Mouse (Mus musculus) midbrain, embryonic 13.5 days (tissue): ENCODE data around the gene Vsig10. TPM values are rescaled to one million over a fixed set of nuclear protein-coding genes. Genes with fewer than 3 reads are reported as not detected.
"Not testable (repeated sequence)": the region's sequence is repeated elsewhere in the genome, so short reads cannot be mapped to it uniquely, and the experiment has no call there.

ENCODE experiments used
- ATAC-seq: fragments of 200-750 bp; cut with Nextera tagmentation; 2 replicates; pipeline ENCODE4 v1.8.0; 2017; ENCODE audit warnings: mild to moderate bottlenecking, moderate TSS enrichment, moderate library complexity
- H3K27ac ChIP-seq: fragments of 300-500 bp; sonication (generic); 2 replicates; pipeline ENCODE4 v1.5.1; 2015; ENCODE audit warnings: inconsistent platforms, mild to moderate bottlenecking, moderate library complexity
- H3K27me3 ChIP-seq: fragments of 300-500 bp; sonication (generic); 2 replicates; pipeline ENCODE4 v1.6.1; 2015; ENCODE audit warnings: mild to moderate bottlenecking, inconsistent platforms
- H3K36me3 ChIP-seq: fragments of 300-500 bp; sonication (generic); 2 replicates; pipeline ENCODE4 v1.6.1; 2015; ENCODE audit warnings: mild to moderate bottlenecking, inconsistent platforms
- H3K4me1 ChIP-seq: fragments of 300-500 bp; sonication (generic); replicated peaks from 2 replicates; pipeline ENCODE4 v1.6.1; 2015; ENCODE audit warnings: inconsistent platforms
- H3K4me2 ChIP-seq: fragments of 300-500 bp; sonication (generic); replicated peaks from 2 replicates; pipeline ENCODE4 v1.6.1; 2015; ENCODE audit warnings: moderate library complexity, mild to moderate bottlenecking, inconsistent platforms
- H3K4me3 ChIP-seq: fragments of 300-500 bp; sonication (generic); replicated peaks from 2 replicates; pipeline ENCODE4 v1.5.1; 2015; ENCODE audit warnings: mild to moderate bottlenecking, inconsistent platforms
- H3K9ac ChIP-seq: fragments of 300-500 bp; sonication (generic); replicated peaks from 2 replicates; pipeline ENCODE4 v1.6.1; 2015; ENCODE audit warnings: mild to moderate bottlenecking, inconsistent platforms
- H3K9me3 ChIP-seq: fragments of 300-500 bp; sonication (generic); 2 replicates; pipeline ENCODE4 v1.6.1; 2016; ENCODE audit warnings: mild to moderate bottlenecking, inconsistent platforms
- WGBS: fragments of 180-500 bp; shearing (Covaris S2); methylation state at CpG from one replicate; pipeline ENCODE4 v1.1.7; 2015; 5-methylcytosine and 5-hydroxymethylcytosine counted together
- polyA plus RNA-seq: library from polyadenylated mRNA; unstranded; fragments of >200 nt; fragmentation: Nextera tagmentation; extraction: Ambion mirVana; gene quantifications from 2 replicates; pipeline ENCODE4 v1.2.1, GENCODE M21; 2015

Vsig10 gene
- polyA plus RNA-seq, 1 experiment from 2014 or later = 2.3 TPM

DNA sequence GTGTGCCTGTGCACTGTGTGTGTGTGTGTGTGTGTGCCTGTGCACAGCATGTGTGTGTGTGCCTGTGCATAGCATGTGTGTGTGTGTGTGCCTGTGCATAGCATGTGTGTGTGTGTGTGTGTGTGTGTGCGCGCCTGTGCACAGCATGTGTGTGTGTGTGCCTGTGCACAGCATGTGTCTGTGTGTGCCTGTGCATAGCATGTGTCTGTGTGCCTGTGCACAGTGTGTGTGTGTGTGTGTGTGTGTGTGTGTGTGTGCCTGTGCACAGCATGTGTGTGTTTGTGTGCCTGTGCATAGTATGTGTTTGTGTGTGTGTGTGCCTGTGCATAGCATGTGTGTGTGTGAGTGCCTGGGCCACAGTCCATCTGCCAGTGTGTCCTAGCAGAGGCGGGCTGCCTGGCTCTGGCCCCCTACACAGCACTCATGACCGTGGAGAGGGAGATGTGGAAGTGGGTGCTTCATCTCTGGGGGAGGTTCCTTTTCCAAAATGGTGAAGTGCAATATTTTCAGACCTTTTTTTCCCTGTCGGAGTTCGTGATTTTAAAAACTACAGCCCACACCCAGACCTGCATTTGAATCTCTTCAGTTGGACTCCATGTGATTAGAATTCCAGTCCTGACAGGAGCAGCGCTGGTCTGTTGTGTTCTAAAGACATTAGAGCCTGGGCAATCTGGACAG is 55.6 kb downstream of the Vsig10 start:
- H3K4me3 ChIP-seq = no peak overlapping the region
- H3K27ac ChIP-seq = no peak overlapping the region
- 93% methylated on average over 7 of the region's 7 CpGs for WGBS
- H3K9me3 ChIP-seq = no peaks in the 10 kb centered on the region
- peaks cover 97% of the 10 kb centered on the region for H3K36me3 ChIP-seq
- no peak for ATAC-seq
- H3K4me2 ChIP-seq = no peak overlapping the region
- H3K4me1 ChIP-seq = no peaks in the 10 kb centered on the region
- H3K9ac ChIP-seq = no peak overlapping the region
- no peaks in the 10 kb centered on the region for H3K27me3 ChIP-seq

DNA sequence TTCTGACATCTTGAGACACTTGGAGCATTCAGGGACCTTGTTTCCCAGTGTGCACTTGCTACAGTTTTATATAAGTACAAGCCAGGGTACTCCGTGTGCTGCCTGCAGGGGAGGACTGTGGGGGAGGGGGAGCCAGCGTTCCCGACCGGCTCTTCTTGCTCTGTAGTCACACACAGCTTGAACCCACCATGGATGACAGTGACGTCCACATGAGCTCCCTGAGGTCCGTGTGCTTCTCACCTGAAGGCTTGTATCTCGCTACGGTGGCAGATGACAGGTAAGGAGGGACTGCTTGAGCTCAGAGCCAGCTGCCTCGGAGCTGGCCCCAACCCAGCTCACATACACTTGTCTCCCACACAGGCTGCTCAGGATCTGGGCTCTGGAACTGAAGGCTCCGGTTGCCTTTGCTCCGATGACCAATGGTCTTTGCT is 57.5 kb downstream of the Vsig10 start:
- H3K9ac ChIP-seq = no peak overlapping the region
- no peak overlapping the region for H3K27ac ChIP-seq
- peaks cover 97% of the 10 kb centered on the region for H3K36me3 ChIP-seq
- no peaks in the 10 kb centered on the region for H3K27me3 ChIP-seq
- H3K9me3 ChIP-seq = no peaks in the 10 kb centered on the region
- H3K4me2 ChIP-seq = no peak overlapping the region
- 81% methylated on average over 11 of the region's 11 CpGs for WGBS
- no peak overlapping the region for H3K4me3 ChIP-seq
- ATAC-seq = no peak
- no peaks in the 10 kb centered on the region for H3K4me1 ChIP-seq

DNA sequence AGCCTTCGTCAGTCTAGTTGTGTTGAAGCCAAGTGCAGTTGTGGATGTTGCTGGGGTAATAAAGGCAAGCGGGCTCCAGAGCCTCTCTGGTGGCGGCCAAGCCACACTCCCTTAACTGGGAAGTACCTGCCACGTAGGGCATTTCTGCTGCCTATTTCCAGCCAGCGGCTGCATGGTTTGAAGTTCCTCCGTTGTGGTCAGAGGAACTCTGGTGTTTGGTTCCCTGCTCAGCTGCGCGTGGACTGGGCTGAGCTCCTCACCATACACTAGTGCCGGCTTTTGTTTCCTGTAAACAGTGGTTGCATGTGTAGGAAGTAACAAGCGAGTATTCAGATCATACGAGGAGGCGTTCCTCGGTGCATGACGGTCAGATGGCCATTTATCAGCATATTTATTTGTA is 58.8 kb downstream of the Vsig10 start:
- H3K27ac ChIP-seq, H3K4me2 ChIP-seq, H3K4me1 ChIP-seq, ATAC-seq, H3K4me3 ChIP-seq, H3K27me3 ChIP-seq, H3K9me3 ChIP-seq, H3K9ac ChIP-seq: not testable (repeated sequence)
- H3K36me3 ChIP-seq = peaks cover 97% of the 10 kb centered on the region
- WGBS = 95% methylated on average over 14 of the region's 14 CpGs

DNA sequence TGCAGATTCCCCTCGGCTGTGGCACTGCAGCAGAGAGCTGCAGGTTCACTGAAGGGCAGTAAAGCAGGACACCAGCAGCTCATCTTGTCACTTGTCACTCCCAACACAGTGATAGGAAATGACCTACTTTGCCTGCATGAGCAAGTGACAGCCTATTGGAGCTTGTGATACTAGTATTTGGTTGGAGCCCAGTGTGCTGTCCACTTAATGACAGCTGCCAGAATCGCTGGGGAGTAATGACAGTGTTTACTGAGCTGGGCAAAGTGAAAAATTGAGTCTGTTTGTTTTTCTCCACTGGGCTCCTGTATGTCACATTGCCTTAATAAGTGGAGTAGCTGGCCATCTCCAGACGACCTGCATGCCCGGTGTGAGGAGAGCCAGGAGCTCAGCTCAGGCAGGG is 61.3 kb downstream of the Vsig10 start:
- no peaks in the 10 kb centered on the region for H3K4me1 ChIP-seq
- ATAC-seq = no peak
- no peaks in the 10 kb centered on the region for H3K27me3 ChIP-seq
- 83% methylated on average over 4 of the region's 4 CpGs for WGBS
- H3K9ac ChIP-seq = no peak overlapping the region
- H3K4me2 ChIP-seq = no peak overlapping the region
- peaks cover 97% of the 10 kb centered on the region for H3K36me3 ChIP-seq
- H3K4me3 ChIP-seq = no peak overlapping the region
- no peaks in the 10 kb centered on the region for H3K9me3 ChIP-seq
- H3K27ac ChIP-seq = no peak overlapping the region

DNA sequence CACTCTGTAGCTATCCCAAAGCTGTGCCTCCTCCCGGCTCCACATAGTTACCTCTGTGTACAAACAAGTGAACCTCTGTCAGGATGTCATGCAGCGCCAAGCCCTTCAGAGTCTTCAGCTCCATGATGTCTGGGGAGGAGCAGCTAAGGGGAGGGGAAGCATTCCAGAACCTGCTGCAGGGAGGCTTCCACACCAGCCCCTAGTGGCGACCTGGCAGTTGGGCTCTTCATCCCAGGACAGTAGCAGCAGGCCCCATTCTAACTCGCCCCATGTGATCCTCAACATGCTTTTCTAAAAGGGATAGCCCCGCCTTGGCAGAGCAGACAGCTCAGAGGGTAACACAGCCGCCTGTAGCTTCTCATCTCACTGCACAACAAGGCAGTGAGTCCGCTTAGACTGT is 62.9 kb downstream of the Vsig10 start:
- no peaks in the 10 kb centered on the region for H3K4me1 ChIP-seq
- H3K4me3 ChIP-seq = no peak overlapping the region
- H3K27me3 ChIP-seq = no peaks in the 10 kb centered on the region
- H3K27ac ChIP-seq = no peak overlapping the region
- no peak overlapping the region for H3K4me2 ChIP-seq
- H3K9me3 ChIP-seq = no peaks in the 10 kb centered on the region
- no peak for ATAC-seq
- WGBS = 82% methylated on average over 7 of the region's 7 CpGs
- H3K9ac ChIP-seq = no peak overlapping the region
- peaks cover 87% of the 10 kb centered on the region for H3K36me3 ChIP-seq

DNA sequence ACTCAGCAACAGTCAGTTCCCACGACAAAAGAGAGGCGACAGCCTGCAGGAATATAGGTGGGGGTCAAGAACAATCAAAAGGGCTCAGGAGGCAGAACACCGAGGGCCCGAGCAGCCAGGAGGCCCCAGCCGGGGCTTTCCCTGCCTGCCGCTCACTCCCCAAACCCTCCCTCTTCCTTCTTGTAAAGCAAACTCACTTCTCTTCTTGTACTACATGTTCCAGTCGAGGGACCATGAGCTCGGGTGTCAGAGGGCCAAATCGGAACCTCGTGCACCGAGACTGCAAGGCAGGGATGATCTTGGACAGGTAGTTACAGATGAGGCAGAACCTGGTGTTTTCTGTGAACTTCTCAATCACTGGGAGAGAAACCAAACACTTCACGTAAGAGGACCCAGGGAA is 64.3 kb downstream of the Vsig10 start:
- Histone ChIP-seq H3K27me3 (no peaks in the 10 kb centered on the region), H3K4me2 (no peak overlapping the region), H3K4me1 (peaks cover 12% of the 10 kb centered on the region), H3K27ac (no peak overlapping the region), H3K9ac (no peak overlapping the region), H3K9me3 (no peaks in the 10 kb centered on the region), H3K4me3 (no peak overlapping the region), H3K36me3 (peaks cover 73% of the 10 kb centered on the region)
- 82% methylated on average over 12 of the region's 12 CpGs for WGBS
- no peak for ATAC-seq

DNA sequence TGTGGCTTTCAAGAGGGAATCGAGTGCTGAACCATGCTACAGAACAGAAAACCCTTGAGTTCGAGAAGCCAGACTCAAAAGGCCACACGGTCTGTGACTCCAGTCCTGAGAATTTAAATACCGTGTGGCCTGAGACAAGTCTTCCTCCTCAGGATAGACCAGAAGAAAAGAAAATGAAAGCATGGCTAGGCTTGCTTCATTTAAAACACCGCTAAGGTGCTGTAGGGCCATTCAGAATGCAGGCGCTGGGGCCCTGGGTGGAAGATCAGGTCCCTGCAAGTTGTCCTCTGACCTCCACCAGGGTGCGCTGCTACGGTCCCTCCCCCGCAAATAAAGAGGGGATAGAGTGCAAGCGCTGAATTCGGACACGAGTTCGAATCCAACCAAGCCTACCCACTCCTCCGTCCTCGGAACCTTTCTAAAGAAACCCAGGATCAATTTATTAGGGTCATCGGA is 69.4 kb downstream of the Vsig10 start:
- Histone ChIP-seq H3K4me3 (peak overlapping the region; percentile 54), H3K9me3 (peaks cover 4% of the 10 kb centered on the region; the same call in 1 of the 2 replicates), H3K36me3 (peaks cover 24% of the 10 kb centered on the region), H3K4me2 (peak overlapping the region; percentile 62), H3K9ac (peak overlapping the region; percentile 74), H3K27me3 (no peaks in the 10 kb centered on the region), H3K4me1 (peaks cover 18% of the 10 kb centered on the region), H3K27ac (peak overlapping the region; percentile 41)
- peak; percentile 44; the same call in 1 of the 2 replicates for ATAC-seq
- WGBS = 10% methylated on average over 16 of the region's 16 CpGs

DNA sequence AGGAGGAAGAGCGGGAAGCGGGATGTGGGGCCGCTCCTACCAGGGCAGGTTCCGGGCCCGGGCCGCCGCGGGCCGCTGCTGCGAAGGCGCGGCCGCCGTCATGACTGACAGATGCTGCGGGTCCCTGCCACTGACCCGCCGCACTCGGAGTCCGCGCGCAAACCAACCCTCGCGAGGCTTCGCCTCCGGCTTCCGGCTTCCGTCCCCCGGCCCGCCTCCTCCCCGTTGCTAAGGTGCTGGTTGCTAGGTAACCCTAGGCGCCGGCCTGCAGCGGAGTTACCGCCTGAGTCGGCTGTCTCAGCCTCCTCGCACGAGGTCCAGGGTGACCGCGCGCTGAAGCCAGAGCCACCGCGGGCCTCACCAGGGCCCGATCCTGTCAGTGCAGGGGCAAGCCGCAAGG is 70.0 kb downstream of the Vsig10 start, which contains the start of gene Rfc5:
Gene Rfc5, minus strand, starts transcription at position 171 of the 400 bp plus-strand sequence.
- Histone ChIP-seq H3K27me3 (no peaks in the 10 kb centered on the region), H3K36me3 (peaks cover 19% of the 10 kb centered on the region), H3K4me1 (peaks cover 18% of the 10 kb centered on the region), H3K9ac (peak within 1 kb of the TSS; percentile 74), H3K4me3 (peak within 1 kb of the TSS; percentile 54), H3K9me3 (peaks cover 4% of the 10 kb centered on the region; the same call in 1 of the 2 replicates), H3K4me2 (peak within 1 kb of the TSS; percentile 62), H3K27ac (peak within 1 kb of the TSS; percentile 58)
- under 1% methylated on average over 37 of the region's 44 CpGs for WGBS
- peak; percentile 98 for ATAC-seq

DNA sequence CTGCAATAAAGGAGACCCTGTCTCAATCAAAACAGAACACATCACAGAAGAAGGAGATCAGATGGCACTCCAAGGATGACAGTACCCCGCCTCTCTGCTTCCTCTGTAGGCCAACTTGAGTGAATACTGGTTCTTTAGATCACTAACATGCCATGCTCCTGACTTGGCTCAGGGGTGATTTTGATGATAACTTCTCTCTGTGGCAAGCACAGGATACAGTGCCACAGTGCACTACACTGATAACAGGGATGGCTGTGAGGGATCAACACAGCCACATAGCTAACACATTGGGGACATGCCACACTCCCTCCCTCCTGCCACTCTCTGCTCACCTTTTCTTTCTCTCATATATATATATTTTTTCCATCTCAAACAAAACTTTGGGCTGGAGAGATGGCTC is 72.0 kb downstream of the Vsig10 start:
- no peak for ATAC-seq
- no peak overlapping the region for H3K4me3 ChIP-seq
- peaks cover 18% of the 10 kb centered on the region for H3K4me1 ChIP-seq
- WGBS = 83% methylated on average over 1 of the region's 1 CpGs
- no peaks in the 10 kb centered on the region for H3K27me3 ChIP-seq
- no peak overlapping the region for H3K9ac ChIP-seq
- peaks cover 4% of the 10 kb centered on the region; the same call in 1 of the 2 replicates for H3K9me3 ChIP-seq
- no peak overlapping the region for H3K27ac ChIP-seq
- no peaks in the 10 kb centered on the region for H3K36me3 ChIP-seq
- no peak overlapping the region for H3K4me2 ChIP-seq

DNA sequence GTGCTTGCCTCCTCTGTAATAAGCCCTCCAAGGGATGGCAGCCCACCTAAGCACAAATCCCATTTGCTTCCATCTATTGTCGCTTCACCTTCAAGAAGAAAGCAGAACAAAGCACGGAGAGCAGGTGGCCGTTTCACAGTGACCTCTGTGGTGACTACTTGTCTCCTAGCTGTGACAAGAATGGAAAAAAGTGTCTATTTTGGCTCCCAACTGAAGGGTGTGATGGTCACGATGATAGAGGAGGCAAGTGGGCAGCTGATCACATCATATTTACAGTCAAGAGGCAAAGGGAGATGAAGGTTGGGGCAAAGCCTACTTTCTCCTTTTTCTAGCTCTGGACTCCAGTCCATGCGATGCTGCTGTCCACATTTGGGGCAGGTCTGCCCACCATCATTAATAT is 77.0 kb downstream of the Vsig10 start:
- Histone ChIP-seq H3K9me3 (peaks cover 4% of the 10 kb centered on the region; the same call in 1 of the 2 replicates), H3K4me2 (no peak overlapping the region), H3K4me1 (no peaks in the 10 kb centered on the region), H3K9ac (no peak overlapping the region), H3K4me3 (no peak overlapping the region), H3K27me3 (no peaks in the 10 kb centered on the region), H3K27ac (no peak overlapping the region), H3K36me3 (no peaks in the 10 kb centered on the region)
- ATAC-seq = no peak
- 88% methylated on average over 5 of the region's 5 CpGs for whole genome bisulfite sequencing

DNA sequence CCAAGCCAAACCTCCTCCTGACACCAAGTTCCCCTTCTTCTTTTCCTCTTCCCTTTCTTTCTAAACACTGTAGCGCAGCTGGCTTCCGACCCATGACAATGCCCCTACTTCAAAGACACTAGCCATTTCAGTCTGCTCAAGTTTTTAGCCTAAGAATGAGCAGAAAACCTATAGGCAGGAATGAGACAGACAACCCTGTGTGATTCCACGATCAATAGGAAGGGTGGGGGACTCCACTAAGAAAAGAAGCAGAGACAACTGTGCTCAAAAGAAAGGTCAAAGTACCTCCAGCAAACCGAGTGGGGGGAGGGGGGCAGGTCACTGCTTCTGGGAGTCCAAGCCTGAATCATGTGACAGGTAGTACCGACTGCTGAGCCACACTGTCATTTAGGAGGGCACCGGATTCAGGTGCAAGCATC is 77.7 kb downstream of the Vsig10 start:
- H3K4me2 ChIP-seq = no peak overlapping the region
- H3K27ac ChIP-seq = no peak overlapping the region
- no peak for ATAC-seq
- WGBS = 63% methylated on average over 6 of the region's 6 CpGs
- H3K4me3 ChIP-seq = no peak overlapping the region
- no peaks in the 10 kb centered on the region for H3K36me3 ChIP-seq
- H3K27me3 ChIP-seq = no peaks in the 10 kb centered on the region
- no peaks in the 10 kb centered on the region for H3K4me1 ChIP-seq
- H3K9me3 ChIP-seq = 0 out of 2 replicates have a peak, but pooled peaks cover 2% of the 10 kb centered on the region
- H3K9ac ChIP-seq = no peak overlapping the region

DNA sequence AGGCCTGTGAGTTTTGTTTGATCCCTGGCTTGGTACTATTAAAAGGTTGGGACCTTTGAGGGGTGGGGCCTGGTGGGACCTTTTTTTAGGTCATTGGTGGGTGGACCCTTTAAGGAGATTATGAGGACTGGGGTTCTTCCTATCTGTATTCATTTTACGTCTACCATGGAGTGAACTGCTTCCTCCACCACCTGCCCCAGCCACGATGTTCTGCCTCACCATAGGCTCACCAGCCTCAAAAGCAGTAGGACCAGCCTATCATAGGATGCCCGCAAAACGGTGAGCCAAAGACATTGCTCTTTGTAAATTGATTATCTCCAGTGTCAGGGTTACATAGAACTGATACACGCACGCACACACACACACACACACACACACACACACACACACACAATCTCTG is 78.5 kb downstream of the Vsig10 start:
- ATAC-seq = no peak
- H3K9ac ChIP-seq = no peak overlapping the region

More for the DNA sequence above, 78.5 kb downstream of the Vsig10 start:
- Histone ChIP-seq H3K9me3 (no peaks in the 10 kb centered on the region), H3K27me3 (no peaks in the 10 kb centered on the region), H3K36me3 (no peaks in the 10 kb centered on the region), H3K27ac (no peak overlapping the region), H3K4me2 (no peak overlapping the region), H3K4me3 (no peak overlapping the region), H3K4me1 (no peaks in the 10 kb centered on the region)
- 78% methylated on average over 6 of the region's 6 CpGs for WGBS
